Mouse (Mus musculus) G1E (cell line): Measurements from ENCODE around the gene Celf2.

Experiments used
- CTCF ChIP-seq: IDR thresholded peaks from 2 replicates; pipeline ENCODE4 v1.5.1; 2012; ENCODE audit warnings: low read depth, low read length, inconsistent platforms, mixed read lengths
- GATA1 ChIP-seq: IDR thresholded peaks from 2 replicates; pipeline ENCODE4 v1.6.1; 2012; ENCODE audit warnings: borderline replicate concordance, low read length, inconsistent platforms, mixed read lengths
- GATA2 ChIP-seq: IDR thresholded peaks from 2 replicates; pipeline ENCODE4 v1.6.1; 2012; ENCODE audit warnings: low read depth, low read length, inconsistent platforms, borderline replicate concordance
- POLR2AphosphoS5 ChIP-seq: IDR thresholded peaks from 2 replicates; pipeline ENCODE4 v1.6.1; 2012; ENCODE audit warnings: low read depth, low read length, inconsistent platforms; ENCODE audit not compliant: insufficient replicate concordance
- TAL1 ChIP-seq: conservative IDR thresholded peaks from 2 replicates; pipeline ENCODE4 v1.6.1; 2012; ENCODE audit warnings: low read depth, low read length, inconsistent platforms, mixed read lengths

DNA sequence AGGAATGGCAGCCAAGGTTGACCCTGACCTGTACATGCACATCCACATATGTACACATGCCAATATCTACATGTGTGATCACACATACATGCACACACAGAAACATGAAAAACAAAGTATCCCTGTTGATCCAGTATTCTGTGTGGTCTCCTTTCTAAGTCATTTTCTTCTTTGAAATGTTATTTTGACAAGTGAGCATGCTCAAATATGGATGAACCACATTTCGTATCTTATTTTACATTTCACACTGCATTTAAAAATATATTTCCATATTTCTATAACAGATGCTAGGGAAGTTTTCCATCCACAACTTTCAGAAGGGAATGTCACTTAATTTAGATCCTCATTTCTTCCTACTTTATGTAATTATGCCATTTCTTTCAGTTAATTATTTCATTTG is 364.5 kb downstream of the Celf2 start:
- TF ChIP-seq CTCF: no peak
- TF ChIP-seq TAL1: no peak
- no peak for TF ChIP-seq POLR2AphosphoS5
- no peak for TF ChIP-seq GATA1
- no peak for TF ChIP-seq GATA2
